Mouse (Mus musculus) kidney, embryonic 14.5 days (tissue): ENCODE data around the gene Hoxd4. TPM values are rescaled to one million over a fixed set of nuclear protein-coding genes. Genes with fewer than 3 reads are reported as not detected.
A peak's percentile ranks its signal among the peaks of the same experiment; 100 is the strongest.

Source experiments
- ATAC-seq: fragments of 200-750 bp; cut with Nextera tagmentation; 2 replicates; pipeline ENCODE4 v1.8.0; 2017; ENCODE audit warnings: moderate number of reproducible peaks, mild to moderate bottlenecking, moderate TSS enrichment, moderate library complexity; ENCODE audit not compliant: low FRiP score, low TSS enrichment
- H3K27ac ChIP-seq: fragments of 300-500 bp; sonication (generic); 2 replicates; pipeline ENCODE4 v1.5.1; 2014; ENCODE audit warnings: low read depth, mild to moderate bottlenecking, low read length, moderate library complexity, mixed read lengths
- H3K27me3 ChIP-seq: fragments of 300-500 bp; sonication (generic); 2 replicates; pipeline ENCODE4 v1.6.1; 2014; ENCODE audit warnings: mild to moderate bottlenecking, low read length; ENCODE audit not compliant: control insufficient read depth, insufficient read depth
- H3K36me3 ChIP-seq: fragments of 300-500 bp; sonication (generic); 2 replicates; pipeline ENCODE4 v1.6.1; 2014; ENCODE audit warnings: low read length, mixed read lengths; ENCODE audit not compliant: control insufficient read depth, insufficient read depth
- H3K4me1 ChIP-seq: fragments of 300-500 bp; sonication (generic); 2 replicates; pipeline ENCODE4 v1.6.1; 2014; ENCODE audit warnings: low read length, mixed read lengths; ENCODE audit not compliant: control insufficient read depth, insufficient read depth
- H3K4me2 ChIP-seq: fragments of 300-500 bp; sonication (generic); replicated peaks from 2 replicates; pipeline ENCODE4 v1.6.1; 2014; ENCODE audit warnings: low read depth, mild to moderate bottlenecking, low read length
- H3K4me3 ChIP-seq: fragments of 300-500 bp; sonication (generic); 2 replicates; pipeline ENCODE4 v1.5.1; 2014; ENCODE audit warnings: mild to moderate bottlenecking, low read length
- H3K9ac ChIP-seq: fragments of 300-500 bp; sonication (generic); 2 replicates; pipeline ENCODE4 v1.6.1; 2014; ENCODE audit warnings: low read depth, mild to moderate bottlenecking, low read length, moderate library complexity
- H3K9me3 ChIP-seq: fragments of 300-500 bp; sonication (generic); 2 replicates; pipeline ENCODE4 v1.6.1; 2016; ENCODE audit warnings: low read length; ENCODE audit not compliant: control insufficient read depth
- WGBS: fragments of 180-500 bp; shearing (Covaris S2); extraction: QIAGEN DNeasy Blood & Tissue Kit; methylation state at CpG from one replicate; pipeline ENCODE4 v1.1.7; 2014; 5-methylcytosine and 5-hydroxymethylcytosine counted together
- polyA plus RNA-seq: library from polyadenylated mRNA; unstranded; fragments of >200 nt; fragmentation: Nextera tagmentation; extraction: Ambion mirVana; gene quantifications from 2 replicates; pipeline ENCODE4 v1.2.1, GENCODE M21; 2014

Gene Hoxd4
- polyA plus RNA-seq, 1 experiment from 2014 or later, result 6.3 TPM

GRCm38 (mm10) chr2:74669650-74670235 lies 42.0 kb upstream of the Hoxd4 start:
- no peak overlapping the region for H3K27ac ChIP-seq
- H3K27me3 ChIP-seq, result peaks cover 72% of the 10 kb centered on the region
- no peak for ATAC-seq
- H3K4me3 ChIP-seq, result no peak overlapping the region
- peaks cover 13% of the 10 kb centered on the region; the same call in 1 of the 2 replicates for H3K4me1 ChIP-seq
- H3K9ac ChIP-seq, result no peak overlapping the region
- H3K4me2 ChIP-seq, result no peak overlapping the region
- H3K9me3 ChIP-seq, result no peaks in the 10 kb centered on the region
- WGBS, result 3% methylated on average over 14 of the region's 14 CpGs
- no peaks in the 10 kb centered on the region for H3K36me3 ChIP-seq

- Histone ChIP-seq H3K27ac (no peak overlapping the region), H3K27me3 (peaks cover 71% of the 10 kb centered on the region), H3K4me1 (peaks cover 20% of the 10 kb centered on the region), H3K9me3 (no peaks in the 10 kb centered on the region), H3K9ac (no peak overlapping the region), H3K36me3 (no peaks in the 10 kb centered on the region), H3K4me2 (no peak overlapping the region), H3K4me3 (no peak overlapping the region)
- 10% methylated on average over 3 of the region's 3 CpGs for WGBS
- ATAC-seq, result no peak
Observed at GRCm38 (mm10) chr2:74670632-74671188, 41.0 kb upstream of the Hoxd4 start.

GRCm38 (mm10) chr2:74671847-74672246 lies 39.9 kb upstream of the Hoxd4 start:
- Histone ChIP-seq H3K4me2 (no peak overlapping the region), H3K27me3 (peaks cover 69% of the 10 kb centered on the region), H3K4me1 (peaks cover 29% of the 10 kb centered on the region), H3K4me3 (no peak overlapping the region), H3K9me3 (no peaks in the 10 kb centered on the region), H3K9ac (no peak overlapping the region), H3K36me3 (no peaks in the 10 kb centered on the region), H3K27ac (no peak overlapping the region)
- ATAC-seq, result no peak
- 26% methylated on average over 5 of the region's 5 CpGs for WGBS

- 0 out of 2 replicates have a peak, but pooled peaks have one; percentile 24 for ATAC-seq
- Histone ChIP-seq H3K9ac (no peak overlapping the region), H3K27ac (no peak overlapping the region), H3K27me3 (peaks cover 62% of the 10 kb centered on the region), H3K36me3 (no peaks in the 10 kb centered on the region), H3K4me2 (peak overlapping the region; percentile 38), H3K4me1 (peaks cover 35% of the 10 kb centered on the region), H3K4me3 (peak overlapping the region; percentile 20; the same call in 1 of the 2 replicates), H3K9me3 (no peaks in the 10 kb centered on the region)
- 3% methylated on average over 39 of the region's 40 CpGs for WGBS
Observed at GRCm38 (mm10) chr2:74672481-74673362, 39.0 kb upstream of the Hoxd4 start.

- Histone ChIP-seq H3K9me3 (no peaks in the 10 kb centered on the region), H3K27me3 (peaks cover 50% of the 10 kb centered on the region), H3K4me2 (no peak overlapping the region), H3K36me3 (no peaks in the 10 kb centered on the region), H3K9ac (no peak overlapping the region), H3K4me3 (no peak overlapping the region), H3K4me1 (peaks cover 32% of the 10 kb centered on the region), H3K27ac (no peak overlapping the region)
- WGBS, result 7% methylated on average over 24 of the region's 24 CpGs
- ATAC-seq, result no peak
Observed at GRCm38 (mm10) chr2:74673835-74674425, 37.8 kb upstream of the Hoxd4 start.

GRCm38 (mm10) chr2:74674881-74675665 lies 36.7 kb upstream of the Hoxd4 start, which contains the start of gene Hoxd12:
Gene Hoxd12 (plus strand): TSS chr2:74675013.
- ATAC-seq, result peak; percentile 18
- peak within 1 kb of the TSS; percentile 77 for H3K27ac ChIP-seq
- H3K36me3 ChIP-seq, result no peaks in the 10 kb centered on the region
- H3K4me2 ChIP-seq, result peak within 1 kb of the TSS; percentile 46
- 4% methylated on average over 47 of the region's 47 CpGs for WGBS
- peaks cover 34% of the 10 kb centered on the region for H3K4me1 ChIP-seq
- peaks cover 42% of the 10 kb centered on the region for H3K27me3 ChIP-seq
- peak within 1 kb of the TSS; percentile 29 for H3K4me3 ChIP-seq
- H3K9ac ChIP-seq, result peak within 1 kb of the TSS; percentile 58
- no peaks in the 10 kb centered on the region for H3K9me3 ChIP-seq

GRCm38 (mm10) chr2:74675666-74676282 lies 36.0 kb upstream of the Hoxd4 start:
- Histone ChIP-seq H3K27me3 (peaks cover 45% of the 10 kb centered on the region), H3K4me2 (peak overlapping the region; percentile 46), H3K4me1 (peaks cover 34% of the 10 kb centered on the region), H3K9ac (peak overlapping the region; percentile 58), H3K36me3 (no peaks in the 10 kb centered on the region), H3K4me3 (peak overlapping the region; percentile 29), H3K27ac (peak overlapping the region; percentile 77), H3K9me3 (no peaks in the 10 kb centered on the region)
- ATAC-seq, result no peak
- 11% methylated on average over 24 of the region's 24 CpGs for WGBS
